Mouse (Mus musculus): ENCODE data around the gene Gm10563.
A peak's percentile ranks its signal among the peaks of the same experiment; 100 is the strongest.

- TF ChIP-seq POLR2A (IDR thresholded peaks at IDR 0.05; ENCODE audit: insufficient read depth, low read depth, low read length), result no peak
- TF ChIP-seq CTCF (IDR thresholded peaks at IDR 0.05), result peak; percentile 90
These were observed 77.0 kb downstream of the Gm10563 start for GRCm38 (mm10) chr4:155568170-155568569.
